Mouse (Mus musculus) midbrain, embryonic 16.5 days (tissue): ENCODE results near the gene Bcl6. TPM values are rescaled to one million over a fixed set of nuclear protein-coding genes. Genes with fewer than 3 reads are reported as not detected.

ENCODE experiments used
- ATAC-seq: fragments of 200-750 bp; cut with Nextera tagmentation; 2 replicates; pipeline ENCODE4 v1.8.0; 2017; ENCODE audit warnings: moderate TSS enrichment
- H3K27ac ChIP-seq: fragments of 300-500 bp; sonication (generic); 2 replicates; pipeline ENCODE4 v1.5.1; 2014; ENCODE audit warnings: mild to moderate bottlenecking, low read length, mixed read lengths
- H3K27me3 ChIP-seq: fragments of 300-500 bp; sonication (generic); 2 replicates; pipeline ENCODE4 v1.6.1; 2014; ENCODE audit warnings: low read depth, low read length, mixed read lengths; ENCODE audit not compliant: control insufficient read depth, insufficient read depth
- H3K36me3 ChIP-seq: fragments of 300-500 bp; sonication (generic); 2 replicates; pipeline ENCODE4 v1.6.1; 2014; ENCODE audit warnings: mild to moderate bottlenecking, low read length, moderate library complexity, mixed read lengths; ENCODE audit not compliant: control insufficient read depth, insufficient read depth
- H3K4me1 ChIP-seq: fragments of 300-500 bp; sonication (generic); 2 replicates; pipeline ENCODE4 v1.6.1; 2014; ENCODE audit warnings: mild to moderate bottlenecking, low read length, mixed read lengths; ENCODE audit not compliant: control insufficient read depth, insufficient read depth
- H3K4me2 ChIP-seq: fragments of 300-500 bp; sonication (generic); 2 replicates; pipeline ENCODE4 v1.6.1; 2014; ENCODE audit warnings: mild to moderate bottlenecking, low read length, mixed read lengths
- H3K4me3 ChIP-seq: fragments of 300-500 bp; sonication (generic); 2 replicates; pipeline ENCODE4 v1.5.1; 2014; ENCODE audit warnings: low read depth, mild to moderate bottlenecking, low read length, moderate library complexity, mixed read lengths
- H3K9ac ChIP-seq: fragments of 300-500 bp; sonication (generic); 2 replicates; pipeline ENCODE4 v1.6.1; 2014; ENCODE audit warnings: low read depth, low read length, mixed read lengths
- H3K9me3 ChIP-seq: fragments of 300-500 bp; sonication (generic); replicated peaks from 2 replicates; pipeline ENCODE4 v1.6.1; 2014; ENCODE audit warnings: mild to moderate bottlenecking, low read length, mixed read lengths; ENCODE audit not compliant: control insufficient read depth, poor library complexity, severe bottlenecking
- WGBS: fragments of 180-500 bp; shearing (Covaris S2); extraction: QIAGEN DNeasy Blood & Tissue Kit; methylation state at CpG from one replicate; pipeline ENCODE4 v1.1.7; 2014; 5-methylcytosine and 5-hydroxymethylcytosine counted together
- polyA plus RNA-seq: library from polyadenylated mRNA; unstranded; fragments of >200 nt; fragmentation: Nextera tagmentation; extraction: Ambion mirVana; gene quantifications from 2 replicates; pipeline ENCODE4 v1.2.1, GENCODE M21; 2015

The Bcl6 gene
- polyA plus RNA-seq, 1 experiment from 2014 or later: 0.60 TPM

GRCm38 (mm10) chr16:23930426-23931073 lies 58.1 kb downstream of the Bcl6 start:
- Histone ChIP-seq H3K4me1 (no peaks in the 10 kb centered on the region), H3K9ac (no peak overlapping the region), H3K27me3 (no peaks in the 10 kb centered on the region), H3K36me3 (no peaks in the 10 kb centered on the region), H3K27ac (no peak overlapping the region), H3K4me3 (no peak overlapping the region), H3K4me2 (no peak overlapping the region), H3K9me3 (no peaks in the 10 kb centered on the region)
- ATAC-seq: no peak
- 85% methylated on average over 3 of the region's 3 CpGs for WGBS

GRCm38 (mm10) chr16:23927301-23928114 lies 61.1 kb downstream of the Bcl6 start:
- no peak for ATAC-seq
- H3K4me2 ChIP-seq: no peak overlapping the region
- H3K36me3 ChIP-seq: no peaks in the 10 kb centered on the region
- H3K9ac ChIP-seq: no peak overlapping the region
- no peak overlapping the region for H3K27ac ChIP-seq
- H3K4me1 ChIP-seq: no peaks in the 10 kb centered on the region
- no peaks in the 10 kb centered on the region for H3K27me3 ChIP-seq
- H3K4me3 ChIP-seq: no peak overlapping the region
- WGBS: 94% methylated on average over 33 of the region's 33 CpGs
- no peaks in the 10 kb centered on the region for H3K9me3 ChIP-seq

GRCm38 (mm10) chr16:23922906-23923305 lies 65.7 kb downstream of the Bcl6 start:
- no peak overlapping the region for H3K4me2 ChIP-seq
- no peaks in the 10 kb centered on the region for H3K9me3 ChIP-seq

GRCm38 (mm10) chr16:23921697-23922096 lies 67.0 kb downstream of the Bcl6 start:
- Histone ChIP-seq H3K4me2 (no peak overlapping the region), H3K4me3 (no peak overlapping the region), H3K4me1 (no peaks in the 10 kb centered on the region), H3K9me3 (no peaks in the 10 kb centered on the region), H3K27me3 (no peaks in the 10 kb centered on the region), H3K36me3 (no peaks in the 10 kb centered on the region), H3K9ac (no peak overlapping the region), H3K27ac (no peak overlapping the region)
- 76% methylated on average over 5 of the region's 5 CpGs for WGBS
- no peak for ATAC-seq

More at GRCm38 (mm10) chr16:23922906-23923305, 65.7 kb downstream of the Bcl6 start:
- ATAC-seq: no peak
- Histone ChIP-seq H3K27me3 (no peaks in the 10 kb centered on the region), H3K36me3 (no peaks in the 10 kb centered on the region), H3K4me1 (no peaks in the 10 kb centered on the region), H3K4me3 (no peak overlapping the region), H3K9ac (no peak overlapping the region), H3K27ac (no peak overlapping the region)
- WGBS: 97% methylated on average over 1 of the region's 1 CpGs

GRCm38 (mm10) chr16:23919418-23919817 lies 69.2 kb downstream of the Bcl6 start:
- Histone ChIP-seq H3K9me3 (no peaks in the 10 kb centered on the region), H3K36me3 (no peaks in the 10 kb centered on the region), H3K4me1 (no peaks in the 10 kb centered on the region), H3K9ac (no peak overlapping the region), H3K4me2 (no peak overlapping the region), H3K4me3 (no peak overlapping the region), H3K27ac (no peak overlapping the region), H3K27me3 (no peaks in the 10 kb centered on the region)
- no peak for ATAC-seq
- WGBS: 83% methylated on average over 2 of the region's 2 CpGs

Other genes with a start within 250 kb of the Bcl6 start
- 271 and 344 TPM in 2 replicates for gene Sst, start 97.9 kb downstream of the Bcl6 start, polyA plus RNA-seq
- 0.11 and 0.34 TPM in 2 replicates for gene Rtp2, start 56.5 kb downstream of the Bcl6 start, polyA plus RNA-seq
- gene Gm37419, start 370 bp downstream of the Bcl6 start, polyA plus RNA-seq: not detected in 2 replicates